Mouse (Mus musculus) hematopoietic multipotent progenitor cell, adult 10-12 weeks (in vitro differentiated cells): ENCODE measurements around the gene Rnf220. TPM values are rescaled to one million over a fixed set of nuclear protein-coding genes. Genes with fewer than 3 reads are reported as not detected.

ENCODE experiments used
- polyA plus RNA-seq: library from polyadenylated mRNA; stranded (reverse); fragments of >175 nt; gene quantifications from 2 replicates; pipeline ENCODE4 v1.2.3, GENCODE M21; 2012; ENCODE audit warnings: low replicate concordance

Rnf220 gene
- polyA plus RNA-seq, result 74.9 and 85.0 TPM in 2 replicates

GRCm38 (mm10) chr4:117496482-117497165 is at the start of gene Rnf220:
Gene Rnf220 (minus strand): TSS chr4:117497052.

GRCm38 (mm10) chr4:117251801-117252316 is 245.0 kb downstream of the Rnf220 start, which contains the start of the genes Tmem53 and Armh1:
Gene Tmem53 (plus strand): TSS chr4:117251951.
Gene Armh1 (minus strand): TSS chr4:117252125.

Other genes starting within 250 kb of the Rnf220 start
- gene Tmem53, start 245.1 kb downstream of the Rnf220 start, polyA plus RNA-seq, result 0.20 TPM in 1 of 2 replicates, not detected in the other
- not detected in 2 replicates for gene Armh1, start 244.9 kb downstream of the Rnf220 start, polyA plus RNA-seq
- 138 and 288 TPM in 2 replicates for gene Eri3, start 53.3 kb upstream of the Rnf220 start, polyA plus RNA-seq
- 24.4 and 26.2 TPM in 2 replicates for gene Dmap1, start 185.2 kb upstream of the Rnf220 start, polyA plus RNA-seq
- not detected in 2 replicates for gene Gm12845, start 227.4 kb upstream of the Rnf220 start, polyA plus RNA-seq